Mouse (Mus musculus): ENCODE measurements at regions not wholly inside any gene's neighbourhood (a gene's known extent, or its start where the extent isn't known, plus 50 kb on each side); places are given as distances from the start of the nearest gene placed in this dataset.

DNA sequence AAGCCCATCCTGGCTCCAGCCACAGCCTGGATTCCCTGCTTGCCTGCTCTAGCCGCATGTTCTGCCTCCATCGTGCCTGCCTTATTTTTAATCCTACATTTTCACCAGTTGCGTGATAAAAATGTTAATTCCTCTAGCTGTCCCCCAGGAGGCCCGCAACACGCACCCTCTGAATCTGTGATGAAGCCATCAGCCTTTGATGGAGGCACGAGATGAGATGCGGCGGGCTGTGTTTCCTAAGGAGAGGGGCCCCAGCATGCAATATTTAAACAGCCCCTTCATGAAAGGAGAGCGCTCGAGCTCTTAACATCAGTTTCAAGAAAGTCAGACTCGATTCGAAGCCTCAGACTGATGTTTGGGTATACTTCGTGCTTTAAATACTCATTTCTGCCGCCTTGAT lies 76.3 kb downstream of the Nptx2 start:
- Histone ChIP-seq H3K9me3 (peaks cover 13% of the 10 kb centered on the region), H3K27me3 (ENCODE audit: insufficient read depth, poor library complexity, severe bottlenecking) (no peaks in the 10 kb centered on the region), H3K27ac (no peak overlapping the region), H3K36me3 (no peaks in the 10 kb centered on the region), H3K4me1 (replicated peaks) (no peaks in the 10 kb centered on the region), H3K4me3 (no peak overlapping the region)
- no peak for DNase-seq (ENCODE audit: low spot score)
- 85% methylated on average over 14 of the region's 14 CpGs for WGBS

DNA sequence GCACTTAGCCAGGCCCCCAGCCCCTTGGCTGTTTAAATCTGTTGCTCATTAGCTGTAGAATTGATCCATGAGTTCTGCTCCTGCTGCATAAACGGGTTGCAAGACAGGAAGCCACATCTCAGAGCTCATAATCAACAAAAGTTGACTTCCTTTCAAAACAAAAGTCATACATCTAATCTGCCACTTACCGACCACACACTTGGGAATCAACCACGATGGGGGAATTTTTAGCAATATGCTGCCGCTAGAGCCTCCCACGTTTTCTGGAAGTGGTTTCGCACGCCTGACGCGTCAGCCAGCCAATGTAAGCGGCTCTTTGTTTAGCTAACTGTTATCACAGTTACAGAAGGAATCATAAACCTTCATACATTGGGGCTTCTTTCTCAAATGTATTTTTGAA lies 77.7 kb downstream of the Nptx2 start:
- no peaks in the 10 kb centered on the region for H3K4me1 ChIP-seq (replicated peaks)
- H3K27ac ChIP-seq = no peak overlapping the region
- 79% methylated on average over 10 of the region's 10 CpGs for WGBS
- peaks cover 13% of the 10 kb centered on the region for H3K9me3 ChIP-seq
- no peak overlapping the region for H3K4me3 ChIP-seq
- H3K36me3 ChIP-seq = no peaks in the 10 kb centered on the region
- no peak for DNase-seq (ENCODE audit: low spot score)
- H3K27me3 ChIP-seq (ENCODE audit: insufficient read depth, poor library complexity, severe bottlenecking) = no peaks in the 10 kb centered on the region

DNA sequence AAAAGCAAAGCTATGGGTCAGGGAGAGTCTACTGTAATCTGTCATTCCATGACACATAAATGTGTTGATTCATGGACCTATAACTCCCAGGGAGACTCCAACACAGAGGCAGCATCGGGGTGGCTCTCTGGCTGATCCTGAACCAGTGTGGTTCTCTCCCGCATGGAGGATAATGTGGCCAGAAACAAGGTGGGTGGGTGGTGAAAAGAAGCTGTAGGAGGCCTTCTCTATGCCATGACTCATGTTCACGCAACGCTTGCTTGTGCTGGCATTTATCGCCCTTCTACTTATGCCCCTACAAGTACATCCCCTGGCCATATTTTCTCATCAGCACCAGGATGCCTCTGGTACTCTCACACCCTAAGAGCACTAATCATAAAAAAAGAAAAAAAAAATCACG lies 86.6 kb downstream of the Nptx2 start:
- Histone ChIP-seq H3K4me1 (replicated peaks) (no peaks in the 10 kb centered on the region), H3K27ac (no peak overlapping the region), H3K27me3 (ENCODE audit: insufficient read depth, poor library complexity, severe bottlenecking) (no peaks in the 10 kb centered on the region), H3K9me3 (no peaks in the 10 kb centered on the region), H3K36me3 (no peaks in the 10 kb centered on the region), H3K4me3 (no peak overlapping the region)
- DNase-seq (ENCODE audit: low spot score) = no peak
- WGBS = 87% methylated on average over 6 of the region's 6 CpGs

DNA sequence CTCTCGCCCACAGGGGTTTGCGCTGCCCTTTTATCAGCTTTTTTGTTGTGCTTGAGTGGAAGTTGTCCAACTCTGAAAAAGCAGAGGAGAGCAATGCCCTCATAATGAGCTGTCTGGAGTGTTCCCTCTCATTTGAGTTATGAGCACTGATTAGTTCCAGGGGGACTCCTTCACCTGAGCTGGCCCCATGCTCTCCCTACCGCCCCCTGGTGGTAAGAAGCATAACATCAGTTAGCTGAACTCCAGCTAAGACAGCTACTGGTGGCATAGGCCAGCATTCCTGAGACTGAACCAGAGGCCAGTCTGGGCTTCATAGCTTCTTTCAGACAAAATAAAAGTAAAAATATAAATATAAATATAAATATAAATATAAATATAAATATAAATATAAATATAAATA lies 92.9 kb downstream of the Nptx2 start:
- H3K4me3 ChIP-seq = no peak overlapping the region
- H3K9me3 ChIP-seq = no peaks in the 10 kb centered on the region
- no peaks in the 10 kb centered on the region for H3K36me3 ChIP-seq
- H3K27ac ChIP-seq = no peak overlapping the region
- H3K4me1 ChIP-seq (replicated peaks) = peaks cover 10% of the 10 kb centered on the region
- DNase-seq (ENCODE audit: low spot score) = peak; percentile 18
- WGBS = 68% methylated on average over 3 of the region's 3 CpGs
- no peaks in the 10 kb centered on the region for H3K27me3 ChIP-seq (ENCODE audit: insufficient read depth, poor library complexity, severe bottlenecking)

DNA sequence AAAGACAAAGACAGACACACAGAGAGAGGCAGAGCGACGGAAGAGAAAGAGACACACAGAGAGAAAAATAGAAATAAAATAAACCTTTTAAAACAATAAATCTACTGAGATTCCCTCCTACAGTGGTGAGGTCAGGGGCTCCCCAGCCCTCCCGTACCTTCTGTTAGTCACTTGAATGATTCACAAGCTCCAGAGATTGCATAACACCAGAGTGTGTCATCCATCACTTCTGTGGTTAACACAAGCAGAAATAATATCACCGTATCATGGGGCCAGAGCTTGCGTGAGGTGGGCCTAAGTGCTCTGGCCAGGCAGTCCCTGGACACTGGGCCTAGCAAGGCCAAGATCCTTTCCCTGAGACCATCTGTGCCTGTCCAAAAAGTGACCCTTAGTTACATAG lies 93.9 kb downstream of the Nptx2 start:
- Histone ChIP-seq H3K27ac (no peak overlapping the region), H3K27me3 (ENCODE audit: insufficient read depth, poor library complexity, severe bottlenecking) (no peaks in the 10 kb centered on the region), H3K9me3 (no peaks in the 10 kb centered on the region), H3K36me3 (no peaks in the 10 kb centered on the region), H3K4me1 (replicated peaks) (peaks cover 11% of the 10 kb centered on the region), H3K4me3 (no peak overlapping the region)
- 93% methylated on average over 5 of the region's 5 CpGs for WGBS
- DNase-seq (ENCODE audit: low spot score) = no peak

DNA sequence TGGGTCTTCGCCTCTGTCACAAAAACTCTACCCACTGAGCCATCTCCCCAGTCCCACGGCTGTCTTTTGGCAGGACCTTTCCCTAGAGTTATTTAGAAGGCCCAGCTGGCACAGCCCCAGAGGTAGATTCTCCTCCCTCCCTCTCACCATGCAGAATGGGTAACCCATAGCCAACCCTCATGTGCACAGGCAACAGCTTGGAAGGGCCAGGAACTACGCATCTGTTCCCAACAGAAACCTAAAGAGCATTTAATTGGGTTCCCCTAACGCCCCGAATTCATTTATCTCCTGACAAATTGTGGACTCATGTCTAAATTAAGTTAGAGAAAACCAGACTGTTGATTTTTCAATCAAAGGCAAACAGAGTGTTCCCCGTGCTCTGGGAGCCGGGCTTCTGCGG lies 97.1 kb downstream of the Nptx2 start:
- 80% methylated on average over 8 of the region's 8 CpGs for WGBS
- peaks cover 21% of the 10 kb centered on the region for H3K4me1 ChIP-seq (replicated peaks)
- no peak for DNase-seq (ENCODE audit: low spot score)
- H3K27ac ChIP-seq = no peak overlapping the region
- no peaks in the 10 kb centered on the region for H3K9me3 ChIP-seq
- H3K27me3 ChIP-seq (ENCODE audit: insufficient read depth, poor library complexity, severe bottlenecking) = no peaks in the 10 kb centered on the region
- H3K36me3 ChIP-seq = no peaks in the 10 kb centered on the region
- no peak overlapping the region for H3K4me3 ChIP-seq

DNA sequence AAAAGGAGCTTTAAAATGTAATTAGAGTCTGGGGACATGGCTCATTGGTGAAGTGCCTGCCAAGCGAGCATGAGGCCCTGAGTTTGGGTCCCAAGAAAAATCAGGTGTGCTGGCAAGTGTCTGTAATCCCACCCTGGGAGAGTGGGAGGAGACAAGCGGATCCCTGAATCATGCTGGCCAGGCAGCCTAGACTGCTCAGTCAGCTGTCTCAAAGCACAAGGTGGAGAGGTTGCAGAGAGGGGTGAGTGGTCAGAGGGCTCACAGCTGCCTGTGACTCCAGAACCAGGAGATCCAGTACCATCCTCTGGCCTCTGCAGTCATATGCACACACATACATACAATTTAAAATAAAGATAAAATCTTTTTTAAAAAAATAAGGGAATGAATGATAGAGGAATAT lies 97.7 kb downstream of the Nptx2 start:
- no peaks in the 10 kb centered on the region for H3K27me3 ChIP-seq (ENCODE audit: insufficient read depth, poor library complexity, severe bottlenecking)
- peaks cover 21% of the 10 kb centered on the region for H3K4me1 ChIP-seq (replicated peaks)
- H3K4me3 ChIP-seq = no peak overlapping the region
- 56% methylated on average over 2 of the region's 2 CpGs for WGBS
- H3K9me3 ChIP-seq = no peaks in the 10 kb centered on the region
- no peak for DNase-seq (ENCODE audit: low spot score)
- H3K27ac ChIP-seq = no peak overlapping the region
- H3K36me3 ChIP-seq = no peaks in the 10 kb centered on the region

DNA sequence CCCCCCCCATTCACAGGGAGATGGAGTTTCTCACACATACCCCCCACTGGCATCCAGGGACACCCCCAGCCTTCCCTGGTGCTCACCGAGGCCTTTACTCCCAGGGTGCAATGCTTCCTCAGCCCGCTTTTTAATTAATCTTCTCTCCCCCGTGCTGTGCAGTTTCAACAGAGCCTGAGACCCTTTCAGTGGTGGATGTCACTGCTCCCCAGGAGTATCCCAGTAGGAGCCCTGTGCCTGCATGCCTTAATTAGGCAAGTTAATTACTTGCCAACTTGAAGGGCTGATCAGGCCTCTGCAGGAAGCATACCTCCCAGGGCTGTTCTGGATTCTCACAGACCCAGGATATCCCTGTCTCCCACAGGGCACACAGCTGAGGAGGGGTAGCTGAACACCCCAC lies 99.7 kb downstream of the Nptx2 start:
- DNase-seq (ENCODE audit: low spot score) = no peak

DNA sequence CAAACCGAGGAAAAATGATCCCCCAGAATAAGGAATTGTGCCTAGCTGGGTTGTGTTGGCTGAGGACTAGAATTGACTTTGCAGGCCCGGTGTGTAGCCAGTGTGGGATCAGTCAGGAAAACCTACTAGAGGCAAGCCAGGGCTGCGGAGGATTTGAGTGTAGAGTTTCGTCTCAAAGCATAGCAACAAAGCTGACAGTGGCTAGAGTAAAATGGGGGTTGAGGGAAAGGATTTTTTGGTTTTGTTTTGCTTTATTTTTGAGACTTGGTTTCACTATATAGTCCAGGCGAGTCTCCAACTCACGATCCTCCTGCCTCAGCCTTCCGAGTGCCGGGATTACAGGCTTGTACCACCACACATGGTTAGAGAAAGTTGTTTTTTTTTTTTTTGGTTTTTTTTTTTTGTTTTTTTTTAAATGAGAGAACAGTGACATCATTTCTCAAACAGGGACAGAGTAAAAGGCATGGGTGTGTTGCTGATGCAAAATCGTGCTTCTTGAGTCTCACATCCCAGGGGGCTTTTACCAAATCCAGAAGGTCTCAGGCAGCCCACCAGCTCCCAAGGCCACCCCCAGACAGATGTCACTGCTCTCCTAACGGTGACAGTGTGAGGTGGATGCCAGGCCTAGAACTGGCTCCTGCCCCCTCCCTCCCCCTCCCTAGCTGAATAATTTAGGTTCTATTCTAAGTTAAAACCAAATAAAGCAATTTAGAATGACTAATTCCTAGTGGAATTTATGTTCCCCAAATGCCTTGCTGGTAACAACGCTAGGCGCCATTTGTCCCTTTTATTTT lies 101.8 kb downstream of the Nptx2 start:
- no peak for DNase-seq (ENCODE audit: low spot score)
- Histone ChIP-seq H3K4me1 (replicated peaks) (peaks cover 21% of the 10 kb centered on the region), H3K27ac (no peak overlapping the region), H3K4me3 (no peak overlapping the region), H3K27me3 (ENCODE audit: insufficient read depth, poor library complexity, severe bottlenecking) (no peaks in the 10 kb centered on the region), H3K9me3 (no peaks in the 10 kb centered on the region), H3K36me3 (no peaks in the 10 kb centered on the region)
- WGBS = 86% methylated on average over 12 of the region's 12 CpGs

More for the DNA sequence above, 99.7 kb downstream of the Nptx2 start:
- H3K36me3 ChIP-seq = no peaks in the 10 kb centered on the region
- H3K9me3 ChIP-seq = no peaks in the 10 kb centered on the region
- no peak overlapping the region for H3K27ac ChIP-seq
- H3K4me1 ChIP-seq (replicated peaks) = peaks cover 21% of the 10 kb centered on the region
- H3K4me3 ChIP-seq = no peak overlapping the region
- 16% methylated on average over 3 of the region's 3 CpGs for WGBS
- no peaks in the 10 kb centered on the region for H3K27me3 ChIP-seq (ENCODE audit: insufficient read depth, poor library complexity, severe bottlenecking)

DNA sequence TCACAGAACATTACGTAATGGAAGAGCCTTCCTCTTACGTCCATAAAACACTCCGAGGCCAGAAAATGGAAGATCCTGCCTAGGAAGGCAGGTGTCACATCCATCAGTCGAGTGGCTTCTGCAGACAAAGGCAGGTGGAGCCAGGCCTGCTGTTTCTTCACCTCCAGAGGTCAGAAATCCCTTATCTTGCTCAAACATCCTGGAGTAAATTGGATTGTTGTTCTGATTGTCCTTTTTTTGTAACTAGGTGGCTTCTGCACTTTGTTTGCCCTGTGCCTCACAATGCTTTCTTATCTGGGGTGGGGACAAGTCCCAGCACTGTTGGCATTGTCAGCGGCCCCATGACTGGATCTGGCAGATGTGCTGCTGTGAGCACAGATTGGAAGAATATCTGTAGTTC lies 106.5 kb downstream of the Nptx2 start:
- WGBS = 70% methylated on average over 5 of the region's 5 CpGs
- H3K4me1 ChIP-seq (replicated peaks) = no peaks in the 10 kb centered on the region
- H3K36me3 ChIP-seq = no peaks in the 10 kb centered on the region
- H3K27ac ChIP-seq = no peak overlapping the region
- H3K4me3 ChIP-seq = no peak overlapping the region
- H3K9me3 ChIP-seq = peaks cover 18% of the 10 kb centered on the region
- no peaks in the 10 kb centered on the region for H3K27me3 ChIP-seq (ENCODE audit: insufficient read depth, poor library complexity, severe bottlenecking)
- no peak for DNase-seq (ENCODE audit: low spot score)

DNA sequence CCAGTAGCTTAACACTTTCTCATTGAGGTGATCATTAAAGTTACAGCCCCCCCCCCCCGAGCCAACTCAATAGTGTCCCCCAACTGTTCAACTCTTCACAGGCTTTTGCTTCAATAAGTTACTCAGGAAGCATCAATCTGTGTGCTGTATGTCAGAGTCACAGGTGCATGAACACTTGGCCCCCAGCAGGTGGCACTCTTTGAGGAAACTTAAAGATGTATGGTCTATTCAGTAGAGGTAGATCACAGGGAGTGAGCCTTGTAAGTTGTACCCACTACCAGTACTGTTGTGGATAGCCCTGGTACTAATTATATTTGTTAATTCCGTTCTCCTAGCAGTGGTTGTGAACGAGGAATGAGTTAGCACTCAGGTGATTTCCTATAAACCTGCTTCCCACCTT lies 99.6 kb downstream of the Tmem130 start:
- no peaks in the 10 kb centered on the region for H3K4me1 ChIP-seq (replicated peaks)
- no peak overlapping the region for H3K27ac ChIP-seq
- H3K27me3 ChIP-seq (ENCODE audit: insufficient read depth, poor library complexity, severe bottlenecking) = no peaks in the 10 kb centered on the region
- whole genome bisulfite sequencing = 83% methylated on average over 3 of the region's 3 CpGs
- no peaks in the 10 kb centered on the region for H3K36me3 ChIP-seq
- no peak for DNase-seq (ENCODE audit: low spot score)
- H3K9me3 ChIP-seq = peaks cover 3% of the 10 kb centered on the region; the same call in 1 of the 2 replicates
- no peak overlapping the region for H3K4me3 ChIP-seq

DNA sequence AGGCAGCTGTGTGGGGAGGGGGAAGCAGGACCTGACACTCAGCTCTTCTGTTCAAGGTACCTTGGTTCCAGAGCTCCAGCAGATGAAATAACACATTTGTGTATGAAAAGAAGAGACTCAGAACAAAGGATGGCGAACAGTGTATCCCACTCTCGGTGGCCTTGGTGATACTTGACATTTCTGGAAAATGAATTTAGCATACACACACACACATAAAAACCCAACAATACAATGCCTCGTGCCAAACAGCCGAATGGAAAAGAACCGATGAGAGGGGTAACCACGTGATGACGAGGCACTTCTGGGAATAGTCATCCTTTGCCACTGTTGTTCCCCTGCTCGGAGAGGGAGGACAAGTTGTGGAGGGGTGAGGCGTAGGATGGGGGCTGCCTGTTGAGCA lies 97.6 kb downstream of the Tmem130 start:
- Histone ChIP-seq H3K36me3 (no peaks in the 10 kb centered on the region), H3K4me1 (replicated peaks) (no peaks in the 10 kb centered on the region), H3K9me3 (no peaks in the 10 kb centered on the region), H3K27me3 (ENCODE audit: insufficient read depth, poor library complexity, severe bottlenecking) (0 out of 2 replicates have a peak, but pooled peaks cover 5% of the 10 kb centered on the region), H3K27ac (no peak overlapping the region), H3K4me3 (no peak overlapping the region)
- no peak for DNase-seq (ENCODE audit: low spot score)
- 86% methylated on average over 9 of the region's 9 CpGs for WGBS

DNA sequence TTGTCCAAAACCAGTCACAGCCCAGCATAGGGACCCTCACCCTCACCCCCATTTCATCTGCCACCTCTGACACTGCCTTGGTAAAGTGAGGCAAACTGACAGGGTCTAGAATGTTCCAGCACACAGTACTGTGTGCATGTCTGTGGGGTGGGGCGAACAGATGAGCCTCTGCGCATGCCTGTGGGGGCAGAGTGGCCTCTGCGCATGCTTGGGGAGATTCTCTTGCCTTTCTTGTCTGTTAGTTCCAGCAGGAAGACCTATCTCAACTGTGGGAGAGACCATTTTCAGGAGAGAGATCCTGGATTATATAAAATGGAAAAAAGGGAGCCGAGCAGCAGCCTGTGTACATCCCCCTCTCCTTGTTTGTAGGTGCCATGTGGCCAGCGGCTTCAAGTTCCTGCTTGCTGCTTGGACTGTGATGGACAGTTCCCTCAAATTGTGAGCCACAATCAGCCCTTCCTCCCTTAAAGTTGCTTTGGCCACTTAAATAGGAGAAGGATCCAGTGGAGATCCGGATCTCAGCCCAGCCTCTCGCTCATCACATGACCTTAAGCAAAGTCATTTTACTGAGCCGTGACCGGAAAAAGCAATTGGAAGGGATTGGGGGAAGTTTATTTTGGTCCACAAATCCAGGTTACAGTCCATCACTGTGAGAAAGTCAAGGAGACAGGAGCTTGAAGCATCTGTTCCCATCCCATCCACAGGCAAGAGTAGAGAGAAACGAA lies 96.9 kb downstream of the Tmem130 start:
- H3K36me3 ChIP-seq = no peaks in the 10 kb centered on the region
- no peak overlapping the region for H3K27ac ChIP-seq
- H3K27me3 ChIP-seq (ENCODE audit: insufficient read depth, poor library complexity, severe bottlenecking) = peaks cover 10% of the 10 kb centered on the region; the same call in 1 of the 2 replicates
- H3K4me1 ChIP-seq (replicated peaks) = no peaks in the 10 kb centered on the region
- no peak overlapping the region for H3K4me3 ChIP-seq
- 86% methylated on average over 10 of the region's 10 CpGs for WGBS
- no peak for DNase-seq (ENCODE audit: low spot score)
- H3K9me3 ChIP-seq = no peaks in the 10 kb centered on the region
